Mouse (Mus musculus): ENCODE measurements around the gene Git1. TPM values are rescaled to one million over a fixed set of nuclear protein-coding genes. Genes with fewer than 3 reads are reported as not detected.

Git1 gene
- polyA plus RNA-seq, 1 experiment = 16.1 TPM

DNA sequence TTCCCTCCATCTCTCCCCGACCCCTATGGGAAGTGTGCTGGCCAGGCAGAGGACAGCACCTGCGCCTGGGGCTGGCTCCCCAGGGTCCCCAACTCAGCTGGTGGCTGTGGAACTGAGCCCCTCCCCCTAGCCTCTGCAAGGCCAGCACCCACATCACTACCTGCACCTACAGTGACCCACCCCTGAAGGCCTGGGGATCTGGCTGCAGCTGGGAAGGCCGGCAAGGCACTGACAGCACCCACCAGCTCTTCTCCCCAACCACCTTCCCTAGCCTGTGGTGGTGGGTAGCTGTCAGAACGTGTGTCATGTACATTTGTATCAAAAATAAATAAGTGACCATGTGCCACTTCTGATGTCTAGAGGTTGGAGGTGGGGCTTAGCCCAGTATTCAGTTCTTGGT, 14.1 kb downstream of the Git1 start:
- Histone ChIP-seq H3K4me3 (replicated peaks; ENCODE audit: control insufficient read depth, low read depth, low read length) (no peak overlapping the region), H3K27ac (ENCODE audit: control insufficient read depth, insufficient read depth, low read depth, low read length, poor library complexity) (no peak overlapping the region), H3K4me1 (ENCODE audit: control insufficient read depth, insufficient read depth, low read length) (peaks cover 1% of the 10 kb centered on the region; the same call in 1 of the 2 replicates)
- TF ChIP-seq POLR2A (IDR thresholded peaks at IDR 0.05; ENCODE audit: borderline replicate concordance, control insufficient read depth, low read depth, low read length) = no peak
- TF ChIP-seq CTCF (IDR thresholded peaks at IDR 0.05; ENCODE audit: control insufficient read depth, insufficient read depth, low read length) = no peak
- WGBS = 64% methylated on average over 4 of the region's 4 CpGs

DNA sequence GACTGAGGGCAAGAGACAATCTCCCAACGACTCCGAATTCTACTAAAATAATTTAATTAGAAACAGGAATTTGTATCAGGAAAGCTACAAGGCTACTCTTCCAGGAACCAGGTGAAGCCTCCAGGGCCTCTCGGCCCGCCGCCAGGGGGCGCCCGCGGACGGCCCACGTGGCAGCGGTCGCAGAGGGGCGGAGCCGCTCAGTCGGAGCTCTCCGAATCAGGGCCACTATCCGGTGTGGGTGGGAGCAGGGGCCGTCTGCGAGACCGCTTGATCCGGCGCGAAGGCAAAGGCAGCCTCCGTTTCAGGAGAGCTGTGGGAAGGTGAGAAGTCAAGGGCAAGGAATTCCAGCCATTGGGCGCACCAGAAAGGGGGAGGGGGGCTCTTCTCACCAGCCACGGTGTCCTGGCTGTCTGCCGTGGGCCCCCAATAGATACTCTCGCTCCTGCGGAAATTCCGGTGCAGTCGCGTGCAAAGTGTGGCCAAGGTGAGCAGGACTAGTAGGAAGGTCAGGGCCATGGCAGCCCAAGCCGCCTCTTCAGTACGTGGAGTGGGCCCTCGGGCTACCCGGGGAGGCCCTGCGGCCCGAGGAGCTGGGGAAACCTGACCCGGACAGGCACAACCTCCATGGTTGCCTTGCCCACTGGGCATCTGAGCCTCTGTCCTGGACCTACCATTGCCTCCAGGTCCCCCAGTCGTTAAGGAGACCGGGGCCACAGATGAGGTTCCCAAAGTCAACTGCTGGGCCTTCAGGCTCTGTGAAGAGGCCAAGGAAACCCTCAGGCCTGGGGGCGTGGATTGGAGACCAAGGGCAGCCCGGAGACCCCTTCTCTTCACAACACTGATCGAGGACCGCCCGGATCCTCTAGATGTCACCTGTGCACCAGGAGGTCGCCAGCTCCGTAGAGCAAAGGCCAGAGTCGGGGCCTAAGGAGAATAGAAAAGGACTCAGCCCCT, 15.0 kb downstream of the Git1 start:
- peak overlapping the region; percentile 24 for H3K4me3 ChIP-seq (replicated peaks; ENCODE audit: control insufficient read depth, low read depth, low read length)
- H3K4me1 ChIP-seq (ENCODE audit: control insufficient read depth, insufficient read depth, low read length) = peaks cover 1% of the 10 kb centered on the region; the same call in 1 of the 2 replicates
- TF ChIP-seq POLR2A (IDR thresholded peaks at IDR 0.05; ENCODE audit: borderline replicate concordance, control insufficient read depth, low read depth, low read length) (no peak), CTCF (IDR thresholded peaks at IDR 0.05; ENCODE audit: control insufficient read depth, insufficient read depth, low read length) (peak; percentile 74)
- no peak overlapping the region; the same call in 1 of the 2 replicates for H3K27ac ChIP-seq (ENCODE audit: control insufficient read depth, insufficient read depth, low read depth, low read length, poor library complexity)
- 27% methylated on average over 49 of the region's 49 CpGs for WGBS

DNA sequence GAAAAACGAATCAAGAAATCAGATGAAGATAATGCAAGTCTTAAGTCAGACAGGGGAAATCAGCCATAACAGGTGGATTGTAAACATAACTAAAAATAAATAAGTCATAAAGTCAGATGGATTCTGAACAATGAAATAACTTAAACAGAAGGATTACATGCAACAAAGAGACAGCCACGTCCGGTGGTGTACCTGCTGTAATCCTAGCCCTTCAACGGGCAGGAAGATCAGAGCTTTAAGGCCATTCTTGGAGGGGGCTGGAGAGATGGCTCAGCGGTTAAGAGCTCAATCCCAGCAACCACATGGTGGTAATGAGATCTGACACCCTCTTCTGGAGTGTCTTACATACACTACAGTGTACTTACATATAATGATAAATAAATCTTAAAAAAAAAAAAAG, 18.0 kb downstream of the Git1 start:
- WGBS = 71% methylated on average over 5 of the region's 5 CpGs
- H3K4me3 ChIP-seq (replicated peaks; ENCODE audit: control insufficient read depth, low read depth, low read length) = no peak overlapping the region
- TF ChIP-seq POLR2A (IDR thresholded peaks at IDR 0.05; ENCODE audit: borderline replicate concordance, control insufficient read depth, low read depth, low read length) (no peak), CTCF (IDR thresholded peaks at IDR 0.05; ENCODE audit: control insufficient read depth, insufficient read depth, low read length) (no peak)
- H3K27ac ChIP-seq (ENCODE audit: control insufficient read depth, insufficient read depth, low read depth, low read length, poor library complexity) = no peak overlapping the region
- H3K4me1 ChIP-seq (ENCODE audit: control insufficient read depth, insufficient read depth, low read length) = peaks cover 4% of the 10 kb centered on the region; the same call in 1 of the 2 replicates

DNA sequence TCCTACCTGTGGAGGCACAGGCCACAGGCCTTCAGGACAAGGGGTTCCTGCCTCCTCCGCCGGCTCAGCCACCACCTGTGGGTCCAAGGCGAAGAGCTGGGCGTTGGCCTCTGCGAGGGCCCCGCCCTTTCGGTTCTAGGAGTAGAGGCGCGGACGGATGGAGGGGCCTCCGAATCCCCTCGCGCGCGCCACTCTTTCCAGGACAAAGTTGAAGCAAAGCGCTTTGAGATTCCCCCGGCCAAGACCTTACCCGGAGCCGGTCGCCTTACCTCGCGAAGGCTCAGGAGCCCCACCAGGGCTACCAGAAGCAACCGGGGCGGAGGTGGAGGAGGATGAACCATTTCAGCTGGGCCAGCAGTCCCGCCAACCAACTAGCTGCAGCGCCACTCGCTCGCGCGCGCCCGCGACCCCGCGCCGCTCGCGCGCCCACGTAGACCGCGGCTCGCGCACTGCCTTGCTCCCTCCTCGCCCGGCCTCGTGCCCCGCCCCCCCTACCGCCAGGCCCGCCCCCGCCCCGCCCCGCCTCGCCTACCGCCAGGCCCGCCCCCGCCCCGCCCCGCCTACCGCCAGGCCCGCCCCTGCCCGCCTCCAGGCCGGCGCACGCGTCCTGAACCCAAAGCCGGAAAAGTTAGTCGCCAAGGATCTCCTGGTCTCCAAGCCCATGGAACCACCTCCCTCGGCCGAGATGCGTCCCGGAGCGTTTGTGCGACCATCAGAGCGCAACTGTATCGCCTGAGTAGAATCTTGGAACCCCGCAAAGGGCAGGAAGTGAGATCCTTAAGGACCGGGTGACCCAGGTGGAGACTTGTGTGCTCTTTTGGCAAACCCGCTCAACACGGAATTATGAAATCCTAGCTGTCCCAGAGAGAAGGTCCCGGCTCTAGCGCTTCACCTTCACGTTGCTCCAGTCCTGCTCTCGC, 19.8 kb downstream of the Git1 start:
- Histone ChIP-seq H3K4me3 (replicated peaks; ENCODE audit: control insufficient read depth, low read depth, low read length) (peak overlapping the region; percentile 83), H3K4me1 (ENCODE audit: control insufficient read depth, insufficient read depth, low read length) (peaks cover 6% of the 10 kb centered on the region), H3K27ac (ENCODE audit: control insufficient read depth, insufficient read depth, low read depth, low read length, poor library complexity) (peak overlapping the region; percentile 73)
- WGBS = under 1% methylated on average over 75 of the region's 84 CpGs
- TF ChIP-seq CTCF (IDR thresholded peaks at IDR 0.05; ENCODE audit: control insufficient read depth, insufficient read depth, low read length) = no peak
- TF ChIP-seq POLR2A (IDR thresholded peaks at IDR 0.05; ENCODE audit: borderline replicate concordance, control insufficient read depth, low read depth, low read length) = peak; percentile 58; the same call in 1 of the 2 replicates

GRCm38 (mm10) chr11:77513811-77514170, 20.4 kb downstream of the Git1 start:
- Histone ChIP-seq H3K4me1 (ENCODE audit: control insufficient read depth, insufficient read depth, low read length) (peaks cover 9% of the 10 kb centered on the region), H3K27ac (ENCODE audit: control insufficient read depth, insufficient read depth, low read depth, low read length, poor library complexity) (peak overlapping the region; percentile 14; the same call in 1 of the 2 replicates), H3K4me3 (replicated peaks; ENCODE audit: control insufficient read depth, low read depth, low read length) (peak overlapping the region; percentile 83)
- TF ChIP-seq CTCF (IDR thresholded peaks at IDR 0.05; ENCODE audit: control insufficient read depth, insufficient read depth, low read length) (no peak), POLR2A (IDR thresholded peaks at IDR 0.05; ENCODE audit: borderline replicate concordance, control insufficient read depth, low read depth, low read length) (no peak)
- WGBS = 10% methylated on average over 10 of the region's 10 CpGs

GRCm38 (mm10) chr11:77514281-77514831, 21.0 kb downstream of the Git1 start:
- 9% methylated on average over 19 of the region's 19 CpGs for WGBS
- TF ChIP-seq POLR2A (IDR thresholded peaks at IDR 0.05; ENCODE audit: borderline replicate concordance, control insufficient read depth, low read depth, low read length) (no peak), CTCF (IDR thresholded peaks at IDR 0.05; ENCODE audit: control insufficient read depth, insufficient read depth, low read length) (no peak)
- peak overlapping the region; percentile 41 for H3K4me3 ChIP-seq (replicated peaks; ENCODE audit: control insufficient read depth, low read depth, low read length)
- H3K27ac ChIP-seq (ENCODE audit: control insufficient read depth, insufficient read depth, low read depth, low read length, poor library complexity) = peak overlapping the region; percentile 5
- peaks cover 9% of the 10 kb centered on the region for H3K4me1 ChIP-seq (ENCODE audit: control insufficient read depth, insufficient read depth, low read length)

- Histone ChIP-seq H3K4me3 (replicated peaks; ENCODE audit: control insufficient read depth, low read depth, low read length) (peak within 1 kb of the TSS; percentile 59), H3K27ac (ENCODE audit: control insufficient read depth, insufficient read depth, low read depth, low read length, poor library complexity) (peak within 1 kb of the TSS; percentile 79), H3K4me1 (ENCODE audit: control insufficient read depth, insufficient read depth, low read length) (peaks cover 11% of the 10 kb centered on the region)
- TF ChIP-seq POLR2A (IDR thresholded peaks at IDR 0.05; ENCODE audit: borderline replicate concordance, control insufficient read depth, low read depth, low read length) (peak; percentile 76; the same call in 1 of the 2 replicates), CTCF (IDR thresholded peaks at IDR 0.05; ENCODE audit: control insufficient read depth, insufficient read depth, low read length) (no peak)
- under 1% methylated on average over 71 of the region's 72 CpGs for WGBS
Measured at GRCm38 (mm10) chr11:77514832-77515636, 21.7 kb downstream of the Git1 start, which contains the start of gene Abhd15. Gene Abhd15, plus strand, starts transcription at chr11:77515121.

Measured in bone marrow, adult 2 months (tissue).